Mouse (Mus musculus) hindbrain, embryonic 12.5 days (tissue): Measurements from ENCODE around the gene Srgap3. TPM values are rescaled to one million over a fixed set of nuclear protein-coding genes. Genes with fewer than 3 reads are reported as not detected.

ENCODE experiments used
- polyA plus RNA-seq: library from polyadenylated mRNA; unstranded; fragments of >200 nt; fragmentation: Nextera tagmentation; extraction: Ambion mirVana; gene quantifications from 2 replicates; pipeline ENCODE4 v1.2.1, GENCODE M21; 2016

Gene Srgap3
- polyA plus RNA-seq, 1 experiment from 2014 or later: 44.8 TPM

Other genes starting within 250 kb of the Srgap3 start
- gene Thumpd3, start 99.0 kb upstream of the Srgap3 start, polyA plus RNA-seq: 56.6 and 63.3 TPM in 2 replicates
- gene Setd5, start 130.1 kb upstream of the Srgap3 start, polyA plus RNA-seq: 67.1 and 74.1 TPM in 2 replicates
- 41.1 and 43.0 TPM in 2 replicates for gene Lhfpl4, start 248.1 kb upstream of the Srgap3 start, polyA plus RNA-seq